Mouse (Mus musculus) myocyte (in vitro differentiated cells): ENCODE data around the gene Plxna2.

ENCODE experiments used
- CEBPB ChIP-seq: IDR thresholded peaks from 2 replicates; pipeline ENCODE4 v1.6.1; 2011; ENCODE audit warnings: mild to moderate bottlenecking, moderate library complexity; ENCODE audit not compliant: poor library complexity, insufficient read depth, severe bottlenecking
- MYOG ChIP-seq, 3 experiments: IDR thresholded peaks; one replicate each; pipeline ENCODE4 v1.6.1; 2011; ENCODE audit warnings: control low read depth in 2 of 3, low read depth in 2 of 3, mild to moderate bottlenecking in 2 of 3; ENCODE audit not compliant: insufficient read length in 2 of 3, control insufficient read depth in 1 of 3, insufficient read depth in 1 of 3
- POLR2A ChIP-seq: IDR thresholded peaks from one replicate; pipeline ENCODE4 v1.6.1; 2011; ENCODE audit warnings: low read depth, mild to moderate bottlenecking, control low read depth, moderate library complexity; ENCODE audit not compliant: insufficient read length
- POLR2AphosphoS2 ChIP-seq: IDR thresholded peaks from one replicate; pipeline ENCODE4 v1.6.1; 2011; ENCODE audit warnings: low read depth, control low read depth; ENCODE audit not compliant: insufficient read length
- REST ChIP-seq: IDR thresholded peaks from one replicate; pipeline ENCODE4 v1.6.1; 2011; ENCODE audit warnings: mild to moderate bottlenecking, control low read depth, moderate library complexity; ENCODE audit not compliant: insufficient read depth, insufficient read length
- TCF12 ChIP-seq: IDR thresholded peaks from one replicate; pipeline ENCODE4 v1.6.1; 2011; ENCODE audit warnings: mild to moderate bottlenecking, control low read depth; ENCODE audit not compliant: poor library complexity, insufficient read depth, severe bottlenecking
- USF1 ChIP-seq: IDR thresholded peaks from one replicate; pipeline ENCODE4 v1.6.1; 2011; ENCODE audit warnings: low read depth, mild to moderate bottlenecking, control low read depth, moderate library complexity

GRCm38 (mm10) chr1:194756863-194757262 is 138.8 kb downstream of the Plxna2 start:
- no peak for TF ChIP-seq MYOG (IDR thresholded peaks at IDR 0.05; ENCODE audit: control insufficient read depth in 1 of 3, insufficient read depth in 1 of 3, insufficient read length in 2 of 3, low read depth in 2 of 3)
- no peak for TF ChIP-seq USF1
- TF ChIP-seq TCF12, result no peak
- no peak for TF ChIP-seq POLR2A
- no peak for TF ChIP-seq CEBPB
- no peak for TF ChIP-seq POLR2AphosphoS2
- TF ChIP-seq REST, result no peak
